Mouse (Mus musculus): ENCODE data around the gene Cdk10.

Cdk10 gene

GRCm38 (mm10) chr8:123275096-123275495 is 50.5 kb downstream of the Cdk10 start:
- no peak for DNase-seq

GRCm38 (mm10) chr8:123278445-123278844 is 53.8 kb downstream of the Cdk10 start:
- no peak for DNase-seq

- no peak for DNase-seq
Observed at GRCm38 (mm10) chr8:123279828-123280227, 55.2 kb downstream of the Cdk10 start.

- DNase-seq: no peak
Observed at GRCm38 (mm10) chr8:123280302-123281094, 55.9 kb downstream of the Cdk10 start.

All from right cerebral cortex, postnatal 25 days (tissue).